Mouse (Mus musculus) heart, adult 9 months (tissue): ENCODE measurements around the gene Gas2l1.

ENCODE experiments used
- DNase-seq, 2 experiments: peaks; one replicate each; pipeline ENCODE4 v3.0.0; 2022; ENCODE audit warnings: low spot score in 2 of 2

Gas2l1 gene

GRCm38 (mm10) chr11:5064282-5065055 lies 658 bp downstream of the Gas2l1 start:
- peak in 1 of 2 experiments; percentile 23 for DNase-seq

- peak in 1 of 2 experiments; percentile 18 for DNase-seq
Measured at GRCm38 (mm10) chr11:5063561-5064281, 1.4 kb downstream of the Gas2l1 start.

- no peak for DNase-seq
Measured at GRCm38 (mm10) chr11:5062860-5063505, 2.1 kb downstream of the Gas2l1 start.

- DNase-seq = no peak
Measured at GRCm38 (mm10) chr11:5062326-5062725, 2.8 kb downstream of the Gas2l1 start.

- peak; percentile 96 to 98 for DNase-seq
Measured at GRCm38 (mm10) chr11:5061413-5062139, 3.6 kb downstream of the Gas2l1 start.

GRCm38 (mm10) chr11:5060756-5061412 lies 4.2 kb downstream of the Gas2l1 start:
- DNase-seq = peak in 1 of 2 experiments; percentile 11

- peak in 1 of 2 experiments; percentile 14 for DNase-seq
Measured at GRCm38 (mm10) chr11:5059704-5060156, 5.4 kb downstream of the Gas2l1 start.

- no peak for DNase-seq
Measured at GRCm38 (mm10) chr11:5059230-5059629, 5.9 kb downstream of the Gas2l1 start.

- no peak for DNase-seq
Measured at GRCm38 (mm10) chr11:5058783-5059182, 6.3 kb downstream of the Gas2l1 start.

GRCm38 (mm10) chr11:5057856-5058641 lies 7.1 kb downstream of the Gas2l1 start, which contains the start of gene Rasl10a:
Rasl10a (plus strand) TSS chr11:5058128.
- DNase-seq = peak in 1 of 2 experiments; percentile 29

GRCm38 (mm10) chr11:5057541-5057855 lies 7.6 kb downstream of the Gas2l1 start:
- DNase-seq = no peak

- DNase-seq = no peak
Measured at GRCm38 (mm10) chr11:5057064-5057463, 8.1 kb downstream of the Gas2l1 start.

- no peak for DNase-seq
Measured at GRCm38 (mm10) chr11:5055945-5056938, 8.9 kb downstream of the Gas2l1 start.

- DNase-seq = no peak
Measured at GRCm38 (mm10) chr11:5054874-5055273, 10.3 kb downstream of the Gas2l1 start.

GRCm38 (mm10) chr11:5054151-5054550 lies 11.0 kb downstream of the Gas2l1 start:
- no peak for DNase-seq

- DNase-seq = no peak
Measured at GRCm38 (mm10) chr11:5052200-5052854, 12.8 kb downstream of the Gas2l1 start.

- no peak for DNase-seq
Measured at GRCm38 (mm10) chr11:5051629-5052028, 13.5 kb downstream of the Gas2l1 start.

GRCm38 (mm10) chr11:5046321-5046926 lies 18.7 kb downstream of the Gas2l1 start:
- no peak for DNase-seq
